Mouse (Mus musculus): ENCODE results near the gene Spata31d1d. TPM values are rescaled to one million over a fixed set of nuclear protein-coding genes. Genes with fewer than 3 reads are reported as not detected.
A peak's percentile ranks its signal among the peaks of the same experiment; 100 is the strongest.

Gene Spata31d1d
- polyA plus RNA-seq, 1 experiment from 2014 or later: not detected

DNA sequence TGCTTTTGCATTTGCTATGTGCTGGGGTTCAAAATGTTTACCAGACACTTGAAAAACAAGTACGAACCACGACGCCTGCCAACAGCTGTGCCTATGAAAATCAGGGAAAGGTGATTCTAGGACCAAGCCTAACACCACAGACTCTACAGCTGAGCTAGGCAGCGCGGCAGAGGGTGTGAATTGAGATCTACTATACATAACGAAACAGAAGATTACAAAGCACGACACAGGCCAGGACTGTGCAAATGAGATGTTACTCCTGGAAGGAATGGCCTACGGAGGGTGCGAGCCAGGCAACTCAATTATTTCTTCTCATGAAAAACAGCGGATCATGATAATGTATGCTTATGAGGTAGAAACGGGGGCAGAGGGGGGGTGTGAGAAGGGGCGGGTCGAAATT lies 37.0 kb upstream of the Spata31d1d start:
- 50% methylated on average over 13 of the region's 13 CpGs for WGBS

DNA sequence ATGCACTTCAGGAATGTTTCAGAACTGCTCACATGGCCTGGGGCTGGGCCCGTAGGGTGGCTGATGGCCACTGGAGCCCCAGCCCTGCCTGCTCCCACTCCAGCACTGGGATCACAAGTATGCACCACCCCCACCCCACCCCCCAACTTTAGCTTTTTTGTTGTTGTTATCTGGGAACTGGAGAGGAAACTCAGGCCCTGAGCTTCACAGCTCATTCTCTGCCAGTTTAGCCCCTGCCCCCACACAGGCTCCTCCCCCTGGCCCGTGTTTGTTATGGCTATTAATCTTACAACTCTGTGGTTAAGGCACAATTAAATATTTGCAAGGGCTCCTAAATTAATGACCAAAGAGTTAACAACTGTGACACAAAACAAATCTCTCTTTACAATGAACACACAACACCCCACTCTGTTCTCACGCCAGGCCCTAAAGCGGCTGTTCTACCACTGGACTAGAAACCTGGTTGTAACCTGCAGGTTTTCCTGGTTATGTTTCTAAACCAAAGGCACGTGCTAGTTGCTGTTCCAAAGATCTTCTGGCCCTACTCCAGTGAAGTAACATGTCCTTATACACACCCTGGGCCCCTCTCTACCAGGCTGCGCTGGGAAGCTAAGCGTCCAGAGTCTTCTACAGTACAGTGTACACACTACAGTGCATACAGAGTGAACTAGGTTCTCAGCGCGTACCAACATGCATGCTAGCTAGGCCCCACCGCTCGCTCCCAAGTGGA lies 35.4 kb upstream of the Spata31d1d start:
- Histone ChIP-seq H3K36me3 (ENCODE audit: control insufficient read depth, insufficient read depth, low read length) (peaks cover 3% of the 10 kb centered on the region; the same call in 1 of the 2 replicates), H3K27me3 (ENCODE audit: control insufficient read depth, insufficient read depth, low read length) (no peaks in the 10 kb centered on the region), H3K27ac (ENCODE audit: low read depth, low read length) (no peak overlapping the region), H3K4me2 (ENCODE audit: low read depth) (no peak overlapping the region), H3K4me1 (ENCODE audit: control insufficient read depth, insufficient read depth, low read length) (peaks cover 21% of the 10 kb centered on the region), H3K9ac (ENCODE audit: low read length) (no peak overlapping the region), H3K9me3 (ENCODE audit: control insufficient read depth, low read length) (no peaks in the 10 kb centered on the region), H3K4me3 (ENCODE audit: low read depth, low read length) (no peak overlapping the region)
- no peak for ATAC-seq (ENCODE audit: insufficient read depth, low FRiP score, low TSS enrichment)
- WGBS: 75% methylated on average over 11 of the region's 11 CpGs
- DNase-seq (ENCODE audit: low spot score): no peak

More for the DNA sequence above, 37.0 kb upstream of the Spata31d1d start:
- peak overlapping the region; percentile 23; the same call in 1 of the 2 replicates for H3K9ac ChIP-seq (ENCODE audit: low read length)
- DNase-seq (ENCODE audit: low spot score) (no peak), ATAC-seq (ENCODE audit: insufficient read depth, low FRiP score, low TSS enrichment) (no peak)
- peak overlapping the region; percentile 82 for H3K4me3 ChIP-seq (ENCODE audit: low read depth, low read length)
- no peaks in the 10 kb centered on the region for H3K36me3 ChIP-seq (ENCODE audit: control insufficient read depth, insufficient read depth, low read length)
- H3K9me3 ChIP-seq (ENCODE audit: control insufficient read depth, low read length): no peaks in the 10 kb centered on the region
- H3K4me1 ChIP-seq (ENCODE audit: control insufficient read depth, insufficient read depth, low read length): peaks cover 21% of the 10 kb centered on the region
- no peak overlapping the region for H3K27ac ChIP-seq (ENCODE audit: low read depth, low read length)
- H3K27me3 ChIP-seq (ENCODE audit: control insufficient read depth, insufficient read depth, low read length): no peaks in the 10 kb centered on the region
- peak overlapping the region; percentile 78 for H3K4me2 ChIP-seq (ENCODE audit: low read depth)

DNA sequence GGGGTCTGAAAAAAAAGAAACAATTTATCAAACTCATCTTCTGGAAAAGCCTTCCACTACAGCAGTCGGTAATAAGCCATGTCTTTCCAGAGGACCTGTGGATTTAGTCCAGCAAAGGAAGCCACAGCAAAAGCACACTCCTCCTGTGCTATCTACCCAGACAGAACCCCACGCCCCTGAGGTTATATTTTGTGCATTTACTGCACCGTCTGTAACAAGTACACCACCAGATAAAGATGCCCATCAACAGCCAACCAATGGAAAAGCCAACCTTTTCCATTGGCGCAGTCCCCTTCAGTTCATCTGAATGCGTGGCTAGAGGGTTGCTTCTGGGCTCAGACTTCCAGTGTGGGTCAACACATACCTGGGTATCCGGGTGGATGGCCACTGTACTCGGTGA lies 31.2 kb upstream of the Spata31d1d start:
- DNase-seq (ENCODE audit: low spot score): no peak
- Histone ChIP-seq H3K27me3 (ENCODE audit: control insufficient read depth, insufficient read depth, low read length) (no peaks in the 10 kb centered on the region), H3K4me2 (ENCODE audit: low read depth) (no peak overlapping the region), H3K4me3 (ENCODE audit: low read depth, low read length) (no peak overlapping the region), H3K4me1 (ENCODE audit: control insufficient read depth, insufficient read depth, low read length) (peaks cover 15% of the 10 kb centered on the region; the same call in 1 of the 2 replicates), H3K9ac (ENCODE audit: low read length) (no peak overlapping the region), H3K27ac (ENCODE audit: low read depth, low read length) (no peak overlapping the region), H3K9me3 (ENCODE audit: control insufficient read depth, low read length) (no peaks in the 10 kb centered on the region), H3K36me3 (ENCODE audit: control insufficient read depth, insufficient read depth, low read length) (peaks cover 5% of the 10 kb centered on the region)
- 95% methylated on average over 7 of the region's 7 CpGs for WGBS
- no peak for ATAC-seq (ENCODE audit: insufficient read depth, low FRiP score, low TSS enrichment)

GRCm38 (mm10) chr13:59756906-59757305 lies 25.4 kb upstream of the Spata31d1d start:
- Histone ChIP-seq H3K4me3 (ENCODE audit: low read depth, low read length) (no peak overlapping the region), H3K9me3 (ENCODE audit: control insufficient read depth, low read length) (no peaks in the 10 kb centered on the region), H3K27me3 (ENCODE audit: control insufficient read depth, insufficient read depth, low read length) (no peaks in the 10 kb centered on the region), H3K4me1 (ENCODE audit: control insufficient read depth, insufficient read depth, low read length) (no peaks in the 10 kb centered on the region), H3K4me2 (ENCODE audit: low read depth) (no peak overlapping the region), H3K27ac (ENCODE audit: low read depth, low read length) (no peak overlapping the region), H3K36me3 (ENCODE audit: control insufficient read depth, insufficient read depth, low read length) (peaks cover 7% of the 10 kb centered on the region), H3K9ac (ENCODE audit: low read length) (no peak overlapping the region)
- ATAC-seq (ENCODE audit: insufficient read depth, low FRiP score, low TSS enrichment) (no peak), DNase-seq (ENCODE audit: low spot score) (no peak)
- WGBS: 94% methylated on average over 7 of the region's 7 CpGs

DNA sequence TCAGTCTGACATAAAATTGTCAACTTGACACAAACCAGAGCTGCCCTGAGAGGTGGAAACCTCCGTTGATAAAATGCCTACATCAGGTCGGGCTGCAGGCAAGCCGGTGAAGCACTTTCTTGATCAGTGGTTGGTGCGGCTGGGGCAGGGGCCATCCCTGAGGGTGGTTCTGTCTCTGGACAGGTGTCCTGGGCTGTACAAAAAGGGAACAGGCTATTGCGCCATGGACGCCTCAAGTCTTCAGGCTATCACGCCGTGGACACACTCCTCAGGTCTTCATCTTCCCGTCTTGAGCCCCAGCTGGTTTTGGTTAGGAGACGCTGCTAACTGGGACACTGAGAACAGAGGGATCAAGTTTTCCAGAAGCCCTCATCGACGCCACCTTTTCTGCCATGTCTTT lies 18.8 kb upstream of the Spata31d1d start:
- no peak overlapping the region for H3K4me2 ChIP-seq (ENCODE audit: low read depth)
- no peak overlapping the region for H3K4me3 ChIP-seq (ENCODE audit: low read depth, low read length)
- no peaks in the 10 kb centered on the region for H3K9me3 ChIP-seq (ENCODE audit: control insufficient read depth, low read length)
- no peaks in the 10 kb centered on the region for H3K27me3 ChIP-seq (ENCODE audit: control insufficient read depth, insufficient read depth, low read length)
- H3K36me3 ChIP-seq (ENCODE audit: control insufficient read depth, insufficient read depth, low read length): peaks cover 3% of the 10 kb centered on the region; the same call in 1 of the 2 replicates
- no peak overlapping the region for H3K27ac ChIP-seq (ENCODE audit: low read depth, low read length)
- H3K9ac ChIP-seq (ENCODE audit: low read length): no peak overlapping the region
- 85% methylated on average over 12 of the region's 12 CpGs for WGBS
- H3K4me1 ChIP-seq (ENCODE audit: control insufficient read depth, insufficient read depth, low read length): no peaks in the 10 kb centered on the region
- ATAC-seq (ENCODE audit: insufficient read depth, low FRiP score, low TSS enrichment): no peak
- no peak for DNase-seq (ENCODE audit: low spot score)

- Histone ChIP-seq H3K27ac (ENCODE audit: low read depth, low read length) (no peak within 1 kb of the TSS), H3K4me1 (ENCODE audit: control insufficient read depth, insufficient read depth, low read length) (no peaks in the 10 kb centered on the region), H3K9ac (ENCODE audit: low read length) (no peak within 1 kb of the TSS), H3K4me3 (ENCODE audit: low read depth, low read length) (no peak within 1 kb of the TSS), H3K36me3 (ENCODE audit: control insufficient read depth, insufficient read depth, low read length) (no peaks in the 10 kb centered on the region), H3K27me3 (ENCODE audit: control insufficient read depth, insufficient read depth, low read length) (no peaks in the 10 kb centered on the region), H3K9me3 (ENCODE audit: control insufficient read depth, low read length) (no peaks in the 10 kb centered on the region), H3K4me2 (ENCODE audit: low read depth) (no peak within 1 kb of the TSS)
- ATAC-seq (ENCODE audit: insufficient read depth, low FRiP score, low TSS enrichment) (no peak), DNase-seq (ENCODE audit: low spot score) (no peak)
- 90% methylated on average over 9 of the region's 9 CpGs for WGBS
Observed at GRCm38 (mm10) chr13:59746711-59747110, 15.2 kb upstream of the Spata31d1d start, which contains the start of gene 1700014D04Rik. Gene 1700014D04Rik (minus strand): TSS chr13:59746752.

- Histone ChIP-seq H3K9me3 (ENCODE audit: control insufficient read depth, low read length) (no peaks in the 10 kb centered on the region), H3K4me1 (ENCODE audit: control insufficient read depth, insufficient read depth, low read length) (no peaks in the 10 kb centered on the region), H3K4me2 (ENCODE audit: low read depth) (no peak overlapping the region), H3K4me3 (ENCODE audit: low read depth, low read length) (no peak overlapping the region), H3K9ac (ENCODE audit: low read length) (no peak overlapping the region), H3K36me3 (ENCODE audit: control insufficient read depth, insufficient read depth, low read length) (no peaks in the 10 kb centered on the region), H3K27ac (ENCODE audit: low read depth, low read length) (no peak overlapping the region), H3K27me3 (ENCODE audit: control insufficient read depth, insufficient read depth, low read length) (no peaks in the 10 kb centered on the region)
- 81% methylated on average over 5 of the region's 6 CpGs for WGBS
- DNase-seq (ENCODE audit: low spot score) (no peak), ATAC-seq (ENCODE audit: insufficient read depth, low FRiP score, low TSS enrichment) (no peak)
Observed at GRCm38 (mm10) chr13:59746164-59746563, 14.6 kb upstream of the Spata31d1d start.

- Histone ChIP-seq H3K4me1 (ENCODE audit: control insufficient read depth, insufficient read depth, low read length) (no peaks in the 10 kb centered on the region), H3K9ac (ENCODE audit: low read length) (no peak overlapping the region), H3K27me3 (ENCODE audit: control insufficient read depth, insufficient read depth, low read length) (no peaks in the 10 kb centered on the region), H3K27ac (ENCODE audit: low read depth, low read length) (no peak overlapping the region), H3K36me3 (ENCODE audit: control insufficient read depth, insufficient read depth, low read length) (no peaks in the 10 kb centered on the region), H3K4me2 (ENCODE audit: low read depth) (no peak overlapping the region), H3K4me3 (ENCODE audit: low read depth, low read length) (no peak overlapping the region), H3K9me3 (ENCODE audit: control insufficient read depth, low read length) (no peaks in the 10 kb centered on the region)
- WGBS: 86% methylated on average over 6 of the region's 6 CpGs
- DNase-seq (ENCODE audit: low spot score) (no peak), ATAC-seq (ENCODE audit: insufficient read depth, low FRiP score, low TSS enrichment) (no peak)
Observed at GRCm38 (mm10) chr13:59745462-59745861, 13.9 kb upstream of the Spata31d1d start.

DNA sequence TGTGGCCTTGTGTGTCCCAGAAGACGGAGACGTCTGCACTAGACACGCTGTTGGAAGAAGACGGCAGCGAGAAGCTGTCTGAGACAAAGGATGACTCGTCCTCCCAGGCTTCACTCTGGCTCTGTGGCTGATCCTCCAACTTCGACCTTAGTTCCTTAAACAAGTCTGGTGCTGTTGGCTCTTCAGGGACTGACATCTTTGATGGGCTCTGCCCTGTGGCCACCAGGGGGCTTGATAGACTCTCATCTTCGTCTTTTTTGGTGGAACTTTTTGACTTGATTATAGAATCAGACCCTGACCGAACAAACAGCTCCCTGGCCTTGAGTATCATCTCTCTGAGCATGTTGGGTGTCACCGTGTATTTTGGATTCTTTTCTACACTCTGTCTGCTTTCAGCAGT lies 10.1 kb upstream of the Spata31d1d start:
- H3K9me3 ChIP-seq (ENCODE audit: control insufficient read depth, low read length): no peaks in the 10 kb centered on the region
- 86% methylated on average over 10 of the region's 10 CpGs for WGBS
- H3K4me3 ChIP-seq (ENCODE audit: low read depth, low read length): no peak overlapping the region
- H3K36me3 ChIP-seq (ENCODE audit: control insufficient read depth, insufficient read depth, low read length): no peaks in the 10 kb centered on the region
- H3K4me1 ChIP-seq (ENCODE audit: control insufficient read depth, insufficient read depth, low read length): no peaks in the 10 kb centered on the region
- ATAC-seq (ENCODE audit: insufficient read depth, low FRiP score, low TSS enrichment) (no peak), DNase-seq (ENCODE audit: low spot score) (no peak)
- H3K27me3 ChIP-seq (ENCODE audit: control insufficient read depth, insufficient read depth, low read length): no peaks in the 10 kb centered on the region
- H3K9ac ChIP-seq (ENCODE audit: low read length): no peak overlapping the region
- no peak overlapping the region for H3K27ac ChIP-seq (ENCODE audit: low read depth, low read length)
- no peak overlapping the region for H3K4me2 ChIP-seq (ENCODE audit: low read depth)
